Mouse (Mus musculus) liver, postnatal 0 days (tissue): ENCODE results near the gene Vti1a. TPM values are rescaled to one million over a fixed set of nuclear protein-coding genes. Genes with fewer than 3 reads are reported as not detected.

Experiments
- ATAC-seq: fragments of 200-750 bp; cut with Nextera tagmentation; 2 replicates; pipeline ENCODE4 v1.8.0; 2017; ENCODE audit warnings: mild to moderate bottlenecking, moderate library complexity
- DNase-seq: peaks from one replicate; pipeline ENCODE4 v3.0.0-alpha.2; 2016
- H3K27ac ChIP-seq: fragments of 300-500 bp; sonication (generic); 2 replicates; pipeline ENCODE4 v1.5.1; 2014; ENCODE audit warnings: antibody characterized with exemption, moderate library complexity, mild to moderate bottlenecking, low read depth
- H3K27me3 ChIP-seq: fragments of 300-500 bp; sonication (generic); 2 replicates; pipeline ENCODE4 v1.6.1; 2014; ENCODE audit warnings: low read length, control low read depth, mixed read lengths; ENCODE audit not compliant: insufficient read depth
- H3K36me3 ChIP-seq: fragments of 300-500 bp; sonication (generic); replicated peaks from 2 replicates; pipeline ENCODE4 v1.6.1; 2014; ENCODE audit warnings: mild to moderate bottlenecking, control low read depth, low read length, moderate library complexity, mixed read lengths; ENCODE audit not compliant: insufficient read depth
- H3K4me1 ChIP-seq: fragments of 300-500 bp; sonication (generic); 2 replicates; pipeline ENCODE4 v1.6.1; 2014; ENCODE audit warnings: antibody characterized with exemption, mild to moderate bottlenecking, control low read depth; ENCODE audit not compliant: insufficient read depth
- H3K4me2 ChIP-seq: fragments of 300-500 bp; sonication (generic); 2 replicates; pipeline ENCODE4 v1.6.1; 2014; ENCODE audit warnings: low read depth, mild to moderate bottlenecking, low read length, moderate library complexity, mixed read lengths
- H3K4me3 ChIP-seq: fragments of 300-500 bp; sonication (generic); 2 replicates; pipeline ENCODE4 v1.5.1; 2014; ENCODE audit warnings: low read depth, low read length
- H3K9ac ChIP-seq: fragments of 300-500 bp; sonication (generic); replicated peaks from 2 replicates; pipeline ENCODE4 v1.6.1; 2014; ENCODE audit warnings: mild to moderate bottlenecking, moderate library complexity
- H3K9me3 ChIP-seq: fragments of 300-500 bp; sonication (generic); 2 replicates; pipeline ENCODE4 v1.6.1; 2016; ENCODE audit warnings: mild to moderate bottlenecking, control low read depth, low read length, mixed read lengths
- CTCF ChIP-seq: sonication (generic); IDR thresholded peaks from 2 replicates; pipeline ENCODE4 v1.5.1; 2016; ENCODE audit warnings: antibody characterized with exemption, low read depth
- EP300 ChIP-seq: IDR thresholded peaks from 2 replicates; pipeline ENCODE4 v1.6.1; 2016; ENCODE audit warnings: antibody characterized with exemption, low read depth, mild to moderate bottlenecking
- WGBS: fragments of 180-500 bp; shearing (Covaris S2); extraction: QIAGEN DNeasy Blood & Tissue Kit; methylation state at CpG from one replicate; pipeline ENCODE4 v1.1.7; 2014; ENCODE audit not compliant: insufficient replicate concordance; 5-methylcytosine and 5-hydroxymethylcytosine counted together
- polyA plus RNA-seq: library from polyadenylated mRNA; unstranded; fragments of >200 nt; fragmentation: Nextera tagmentation; extraction: Ambion mirVana; gene quantifications from 2 replicates; pipeline ENCODE4 v1.2.1, GENCODE M21; 2015

Gene Vti1a
- polyA plus RNA-seq, 1 experiment from 2014 or later, result 10.5 TPM

GRCm38 (mm10) chr19:55556168-55556999, 240.3 kb downstream of the Vti1a start:
- WGBS, result 37% methylated on average over 21 of the region's 21 CpGs
- Histone ChIP-seq H3K9ac (no peak overlapping the region), H3K36me3 (no peaks in the 10 kb centered on the region), H3K27me3 (no peaks in the 10 kb centered on the region), H3K9me3 (no peaks in the 10 kb centered on the region), H3K4me3 (no peak overlapping the region), H3K4me2 (peak overlapping the region; percentile 42), H3K27ac (no peak overlapping the region), H3K4me1 (peaks cover 13% of the 10 kb centered on the region)
- peak; percentile 59 for ATAC-seq
- TF ChIP-seq CTCF, result no peak
- TF ChIP-seq EP300, result no peak
- DNase-seq, result peak; percentile 38

GRCm38 (mm10) chr19:55559331-55559730, 243.2 kb downstream of the Vti1a start:
- H3K36me3 ChIP-seq, result no peaks in the 10 kb centered on the region
- no peaks in the 10 kb centered on the region for H3K27me3 ChIP-seq
- peaks cover 12% of the 10 kb centered on the region; the same call in 1 of the 2 replicates for H3K4me1 ChIP-seq
- DNase-seq, result no peak
- no peak overlapping the region for H3K27ac ChIP-seq
- no peak overlapping the region for H3K4me3 ChIP-seq
- no peaks in the 10 kb centered on the region for H3K9me3 ChIP-seq
- no peak overlapping the region for H3K4me2 ChIP-seq
- whole genome bisulfite sequencing, result 77% methylated on average over 12 of the region's 12 CpGs
- ATAC-seq, result no peak
- H3K9ac ChIP-seq, result no peak overlapping the region
- no peak for TF ChIP-seq EP300
- TF ChIP-seq CTCF, result no peak

GRCm38 (mm10) chr19:55560088-55560682, 244.1 kb downstream of the Vti1a start:
- Histone ChIP-seq H3K27me3 (no peaks in the 10 kb centered on the region), H3K4me2 (no peak overlapping the region), H3K4me3 (no peak overlapping the region), H3K36me3 (no peaks in the 10 kb centered on the region), H3K4me1 (peaks cover 18% of the 10 kb centered on the region), H3K9ac (no peak overlapping the region), H3K9me3 (no peaks in the 10 kb centered on the region), H3K27ac (no peak overlapping the region)
- ATAC-seq (no peak), DNase-seq (no peak)
- TF ChIP-seq EP300 (no peak), CTCF (no peak)
- 75% methylated on average over 11 of the region's 11 CpGs for WGBS

- no peak for TF ChIP-seq CTCF
- no peak for TF ChIP-seq EP300
- Histone ChIP-seq H3K27ac (no peak overlapping the region), H3K9me3 (no peaks in the 10 kb centered on the region), H3K4me2 (no peak overlapping the region), H3K4me3 (no peak overlapping the region), H3K27me3 (no peaks in the 10 kb centered on the region), H3K9ac (no peak overlapping the region), H3K4me1 (peaks cover 28% of the 10 kb centered on the region), H3K36me3 (no peaks in the 10 kb centered on the region)
- ATAC-seq (no peak), DNase-seq (no peak)
- WGBS, result 83% methylated on average over 10 of the region's 10 CpGs
Observed at GRCm38 (mm10) chr19:55561469-55561868, 245.4 kb downstream of the Vti1a start.

GRCm38 (mm10) chr19:55562487-55563147, 246.5 kb downstream of the Vti1a start:
- 69% methylated on average over 14 of the region's 14 CpGs for WGBS
- DNase-seq, result no peak
- H3K4me3 ChIP-seq, result no peak overlapping the region
- H3K27me3 ChIP-seq, result no peaks in the 10 kb centered on the region
- H3K9ac ChIP-seq, result no peak overlapping the region
- peaks cover 35% of the 10 kb centered on the region for H3K4me1 ChIP-seq
- no peak overlapping the region for H3K27ac ChIP-seq
- H3K9me3 ChIP-seq, result no peaks in the 10 kb centered on the region
- H3K36me3 ChIP-seq, result no peaks in the 10 kb centered on the region
- no peak overlapping the region for H3K4me2 ChIP-seq
- TF ChIP-seq CTCF (no peak), EP300 (no peak)
- no peak for ATAC-seq

GRCm38 (mm10) chr19:55563148-55563651, 247.1 kb downstream of the Vti1a start:
- peaks cover 35% of the 10 kb centered on the region for H3K4me1 ChIP-seq
- 62% methylated on average over 15 of the region's 15 CpGs for WGBS
- no peaks in the 10 kb centered on the region for H3K9me3 ChIP-seq
- H3K27me3 ChIP-seq, result no peaks in the 10 kb centered on the region
- DNase-seq, result no peak
- H3K4me3 ChIP-seq, result no peak overlapping the region
- no peak overlapping the region for H3K27ac ChIP-seq
- TF ChIP-seq EP300, result no peak
- TF ChIP-seq CTCF, result no peak
- no peak for ATAC-seq
- no peaks in the 10 kb centered on the region for H3K36me3 ChIP-seq
- H3K9ac ChIP-seq, result no peak overlapping the region
- no peak overlapping the region for H3K4me2 ChIP-seq
